Mouse (Mus musculus) midbrain, postnatal 0 days (tissue): Measurements from ENCODE around the gene Pspc1. TPM values are rescaled to one million over a fixed set of nuclear protein-coding genes. Genes with fewer than 3 reads are reported as not detected.
"Not testable (repeated sequence)": the region's sequence is repeated elsewhere in the genome, so short reads cannot be mapped to it uniquely, and the experiment has no call there.

Source experiments
- ATAC-seq: fragments of 200-750 bp; cut with Nextera tagmentation; 2 replicates; pipeline ENCODE4 v1.8.0; 2017; ENCODE audit warnings: moderate number of reproducible peaks, mild to moderate bottlenecking, moderate TSS enrichment, moderate library complexity; ENCODE audit not compliant: low FRiP score
- DNase-seq: peaks from one replicate; pipeline ENCODE4 v3.0.0-alpha.2; 2015; ENCODE audit warnings: low spot score
- H3K27ac ChIP-seq: fragments of 300-500 bp; sonication (generic); 2 replicates; pipeline ENCODE4 v1.5.1; 2014; ENCODE audit warnings: low read depth, mild to moderate bottlenecking, low read length, mixed read lengths
- H3K27me3 ChIP-seq: fragments of 300-500 bp; sonication (generic); 2 replicates; pipeline ENCODE4 v1.6.1; 2014; ENCODE audit warnings: low read length, control low read depth, mixed read lengths; ENCODE audit not compliant: insufficient read depth
- H3K36me3 ChIP-seq: fragments of 300-500 bp; sonication (generic); 2 replicates; pipeline ENCODE4 v1.6.1; 2014; ENCODE audit warnings: low read length, control low read depth, mixed read lengths; ENCODE audit not compliant: insufficient read depth
- H3K4me1 ChIP-seq: fragments of 300-500 bp; sonication (generic); 2 replicates; pipeline ENCODE4 v1.6.1; 2014; ENCODE audit warnings: mild to moderate bottlenecking, control low read depth, antibody characterized with exemption, low read length, mixed read lengths; ENCODE audit not compliant: insufficient read depth
- H3K4me2 ChIP-seq: fragments of 300-500 bp; sonication (generic); 2 replicates; pipeline ENCODE4 v1.6.1; 2014; ENCODE audit warnings: low read depth, mild to moderate bottlenecking, low read length, mixed read lengths; ENCODE audit not compliant: poor library complexity, severe bottlenecking
- H3K4me3 ChIP-seq: fragments of 300-500 bp; sonication (generic); 2 replicates; pipeline ENCODE4 v1.5.1; 2014; ENCODE audit warnings: low read depth, mild to moderate bottlenecking, low read length, moderate library complexity
- H3K9ac ChIP-seq: fragments of 300-500 bp; sonication (generic); replicated peaks from 2 replicates; pipeline ENCODE4 v1.6.1; 2014; ENCODE audit warnings: mild to moderate bottlenecking, low read length, moderate library complexity, mixed read lengths; ENCODE audit not compliant: poor library complexity, severe bottlenecking
- H3K9me3 ChIP-seq: fragments of 300-500 bp; sonication (generic); 2 replicates; pipeline ENCODE4 v1.6.1; 2016; ENCODE audit warnings: low read length, control low read depth
- CTCF ChIP-seq: IDR thresholded peaks from 2 replicates; pipeline ENCODE4 v1.5.1; 2016; ENCODE audit warnings: antibody characterized with exemption, mild to moderate bottlenecking
- WGBS: fragments of 180-500 bp; shearing (Covaris S2); extraction: QIAGEN DNeasy Blood & Tissue Kit; methylation state at CpG from one replicate; pipeline ENCODE4 v1.1.7; 2014; 5-methylcytosine and 5-hydroxymethylcytosine counted together
- polyA plus RNA-seq: library from polyadenylated mRNA; unstranded; fragments of >200 nt; fragmentation: Nextera tagmentation; extraction: Ambion mirVana; gene quantifications from 2 replicates; pipeline ENCODE4 v1.2.1, GENCODE M21; 2015
- total RNA-seq: library from RNA; depleted of rRNA; stranded (reverse); fragments of >200 nt; gene quantifications from 2 replicates; pipeline ENCODE4 v1.2.3, GENCODE M21; 2014

Pspc1 gene
- total and polyA plus RNA-seq, 2 experiments from 2014 or later = 35.0 to 49.6 TPM

GRCm38 (mm10) chr14:56776571-56777238, 1.4 kb downstream of the Pspc1 start:
- Histone ChIP-seq H3K27me3 (no peaks in the 10 kb centered on the region), H3K9me3 (no peaks in the 10 kb centered on the region), H3K4me2 (peak overlapping the region; percentile 74), H3K4me3 (peak overlapping the region; percentile 99), H3K36me3 (peaks cover 1% of the 10 kb centered on the region; the same call in 1 of the 2 replicates), H3K9ac (peak overlapping the region; percentile 98), H3K27ac (peak overlapping the region; percentile 98), H3K4me1 (peaks cover 7% of the 10 kb centered on the region; the same call in 1 of the 2 replicates)
- WGBS = 25% methylated on average over 11 of the region's 11 CpGs
- ATAC-seq (no peak), DNase-seq (peak; percentile 5)
- TF ChIP-seq CTCF = no peak

GRCm38 (mm10) chr14:56775416-56775815, 2.7 kb downstream of the Pspc1 start:
- no peaks in the 10 kb centered on the region for H3K9me3 ChIP-seq
- no peak overlapping the region for H3K9ac ChIP-seq
- no peak overlapping the region for H3K27ac ChIP-seq
- H3K4me1 ChIP-seq = peaks cover 7% of the 10 kb centered on the region; the same call in 1 of the 2 replicates
- H3K4me3 ChIP-seq = peak overlapping the region; percentile 99
- TF ChIP-seq CTCF = no peak
- H3K4me2 ChIP-seq = peak overlapping the region; percentile 47
- ATAC-seq (no peak), DNase-seq (no peak)
- peaks cover 3% of the 10 kb centered on the region; the same call in 1 of the 2 replicates for H3K36me3 ChIP-seq
- WGBS = 82% methylated on average over 4 of the region's 4 CpGs
- no peaks in the 10 kb centered on the region for H3K27me3 ChIP-seq

- not testable (repeated sequence) for H3K4me1 ChIP-seq, H3K27me3 ChIP-seq, ATAC-seq, DNase-seq, H3K36me3 ChIP-seq, H3K27ac ChIP-seq, H3K4me3 ChIP-seq, H3K4me2 ChIP-seq, H3K9me3 ChIP-seq, H3K9ac ChIP-seq
- WGBS = 96% methylated on average over 2 of the region's 2 CpGs
Measured at GRCm38 (mm10) chr14:56766438-56766837, 11.7 kb downstream of the Pspc1 start.

DNA sequence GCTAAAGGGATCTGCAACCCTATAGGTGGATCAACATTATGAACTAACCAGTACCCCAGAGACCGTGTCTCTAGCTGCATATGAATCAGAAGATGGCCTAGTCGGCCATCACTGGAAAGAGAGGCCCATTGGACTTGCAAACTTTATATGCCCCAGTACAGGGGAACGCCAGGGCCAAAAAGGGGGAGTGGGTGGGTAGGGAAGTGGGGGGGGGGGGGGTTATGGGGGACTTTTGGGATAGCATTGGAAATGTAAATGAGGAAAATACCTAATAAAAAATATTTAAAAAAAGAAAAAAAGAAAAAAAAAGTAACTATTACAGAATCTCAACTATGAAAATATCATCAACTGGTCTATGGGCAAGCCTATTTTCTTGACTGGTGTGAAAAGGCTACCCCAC, 13.0 kb downstream of the Pspc1 start:
- not testable (repeated sequence) for H3K9me3 ChIP-seq, H3K27me3 ChIP-seq, H3K4me1 ChIP-seq, H3K4me2 ChIP-seq, ATAC-seq, H3K27ac ChIP-seq, DNase-seq, H3K4me3 ChIP-seq, H3K9ac ChIP-seq
- peaks cover 19% of the 10 kb centered on the region; the same call in 1 of the 2 replicates for H3K36me3 ChIP-seq
- 90% methylated on average over 3 of the region's 3 CpGs for WGBS

DNA sequence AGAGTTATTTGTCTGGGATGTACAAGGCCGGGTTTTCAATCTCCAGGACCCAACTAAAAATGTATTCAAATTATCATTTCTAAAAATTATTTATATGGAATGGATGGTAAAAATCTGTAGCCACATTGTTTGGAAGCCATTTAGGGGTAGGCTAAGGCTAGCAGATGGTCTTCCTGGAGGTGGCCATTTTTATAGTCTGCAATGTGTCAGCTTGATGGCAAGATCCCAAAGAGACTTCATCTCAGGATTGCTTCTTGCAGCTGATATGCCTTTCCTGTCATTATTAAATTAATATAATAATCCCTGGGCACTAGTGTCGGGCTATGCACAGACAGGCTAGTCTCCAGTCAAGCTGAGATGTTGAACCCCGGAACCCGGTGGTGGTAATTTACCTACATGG, 26.8 kb downstream of the Pspc1 start:
- no peak overlapping the region for H3K9ac ChIP-seq
- peaks cover 34% of the 10 kb centered on the region for H3K36me3 ChIP-seq
- H3K27ac ChIP-seq = no peak overlapping the region
- H3K9me3 ChIP-seq = no peaks in the 10 kb centered on the region
- no peak for TF ChIP-seq CTCF
- DNase-seq = no peak
- H3K4me3 ChIP-seq = no peak overlapping the region
- WGBS = 96% methylated on average over 4 of the region's 4 CpGs
- H3K4me2 ChIP-seq = no peak overlapping the region
- no peaks in the 10 kb centered on the region for H3K27me3 ChIP-seq
- H3K4me1 ChIP-seq = no peaks in the 10 kb centered on the region
- no peak for ATAC-seq

DNA sequence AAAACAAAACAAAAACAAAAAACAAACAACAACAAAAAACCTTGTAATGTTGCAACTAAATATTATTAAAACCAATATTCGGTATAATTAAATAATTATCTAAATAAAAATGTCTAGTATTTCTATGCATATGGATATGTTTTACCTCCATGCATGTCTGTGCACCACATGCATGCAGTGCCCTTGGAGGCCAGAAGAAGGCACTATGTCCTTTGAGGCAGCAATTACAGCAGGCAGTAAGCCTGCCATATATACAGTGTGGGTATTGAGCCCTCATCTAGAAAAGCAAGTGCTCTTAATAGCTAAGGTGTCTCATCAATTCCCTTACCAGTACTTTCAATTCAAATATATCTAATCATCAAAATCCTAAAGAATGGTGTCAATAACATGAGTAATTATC, 37.9 kb downstream of the Pspc1 start:
- no peak overlapping the region for H3K9ac ChIP-seq
- 98% methylated on average over 1 of the region's 1 CpGs for WGBS
- H3K4me1 ChIP-seq = no peaks in the 10 kb centered on the region
- no peak for ATAC-seq
- no peak overlapping the region for H3K4me2 ChIP-seq
- H3K36me3 ChIP-seq = 0 out of 2 replicates have a peak, but pooled peaks cover 4% of the 10 kb centered on the region
- no peak for DNase-seq
- no peaks in the 10 kb centered on the region for H3K27me3 ChIP-seq
- no peaks in the 10 kb centered on the region for H3K9me3 ChIP-seq
- no peak overlapping the region for H3K4me3 ChIP-seq
- H3K27ac ChIP-seq = no peak overlapping the region
- peak; percentile 28 for TF ChIP-seq CTCF
